Mouse (Mus musculus) CD4-positive naive resting alpha-beta T cell, adult 76 days (primary cell): ENCODE results near the gene Gm5724. TPM values are rescaled to one million over a fixed set of nuclear protein-coding genes. Genes with fewer than 3 reads are reported as not detected.

Source experiments
- total RNA-seq: library from RNA; stranded (reverse); gene quantifications from one replicate; pipeline ENCODE4 v1.2.4, GENCODE M21; 2023

The Gm5724 gene
- total RNA-seq, result not detected

GRCm38 (mm10) chr6:141773710-141774109 lies at the start of gene Gm5724:
Gene Gm5724, minus strand, starts transcription at chr6:141773810.

Other genes with a start within 250 kb of the Gm5724 start
- gene Slco1c1, start 249.4 kb downstream of the Gm5724 start, total RNA-seq, result not detected
- not detected for gene Slco1b2, start 144.3 kb downstream of the Gm5724 start, total RNA-seq
- not detected for gene Slco1a4, start 82.4 kb upstream of the Gm5724 start, total RNA-seq
- not detected for gene Slco1a1, start 173.2 kb upstream of the Gm5724 start, total RNA-seq
- gene Gm6614, start 237.6 kb upstream of the Gm5724 start, total RNA-seq, result not detected